Mouse (Mus musculus): Measurements from ENCODE around the gene Ctr9. TPM values are rescaled to one million over a fixed set of nuclear protein-coding genes. Genes with fewer than 3 reads are reported as not detected.
A peak's percentile ranks its signal among the peaks of the same experiment; 100 is the strongest.

Gene Ctr9
- 21.8 and 22.3 TPM in 2 replicates for polyA plus RNA-seq (2015; fragmentation: Nextera tagmentation; extraction: Ambion mirVana)

DNA sequence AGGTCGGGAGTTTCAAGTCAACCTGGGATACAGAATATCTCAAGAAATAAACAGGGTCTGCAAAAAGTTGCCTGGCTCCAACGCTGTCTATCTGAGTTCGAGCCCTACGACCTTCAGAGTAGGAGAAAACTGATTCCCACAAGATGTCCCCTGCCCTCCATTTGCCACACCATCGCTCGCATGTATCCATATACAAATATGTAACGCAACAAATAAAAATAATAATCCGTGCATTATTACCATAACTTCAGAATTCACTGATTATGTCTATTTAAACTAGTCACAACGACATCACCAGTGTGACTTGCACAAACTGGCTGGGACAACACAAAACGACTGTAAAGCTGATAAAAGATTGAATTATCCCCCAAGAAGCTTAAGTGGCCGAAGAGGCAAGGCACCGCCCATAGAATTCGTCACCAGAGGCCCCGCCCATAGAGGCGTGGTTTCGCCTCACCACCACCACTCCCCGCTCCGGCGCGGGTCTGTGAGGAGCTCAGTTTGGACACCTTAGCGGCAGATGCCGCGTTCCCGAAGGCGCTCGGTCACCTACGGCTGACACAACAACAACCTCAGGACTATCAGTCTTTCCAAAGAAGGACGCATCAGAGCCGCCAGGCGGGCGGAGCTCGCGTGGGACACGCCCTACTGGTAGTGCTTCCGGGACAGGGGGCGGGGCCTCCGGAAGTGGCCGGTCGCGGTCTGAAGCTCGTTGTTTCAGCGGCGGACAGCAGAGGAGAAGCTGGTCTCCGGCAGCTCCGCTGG, at the start of gene Ctr9:
Gene Ctr9, plus strand, starts transcription at position 671 of the 765 bp plus-strand sequence.
- H3K4me3 ChIP-seq (replicated peaks): peak within 1 kb of the TSS; percentile 80
- no peaks in the 10 kb centered on the region for H3K9me3 ChIP-seq (replicated peaks)
- 5% methylated on average over 45 of the region's 45 CpGs for WGBS (ENCODE audit: insufficient replicate concordance)
- H3K9ac ChIP-seq: peak within 1 kb of the TSS; percentile 77
- H3K27me3 ChIP-seq: no peaks in the 10 kb centered on the region
- peak within 1 kb of the TSS; percentile 79 for H3K4me2 ChIP-seq
- H3K4me1 ChIP-seq (replicated peaks): peaks cover 32% of the 10 kb centered on the region
- ATAC-seq (ENCODE audit: insufficient read depth): peak; percentile 91
- peaks cover 24% of the 10 kb centered on the region for H3K36me3 ChIP-seq (replicated peaks)
- H3K27ac ChIP-seq (replicated peaks): peak within 1 kb of the TSS; percentile 96

DNA sequence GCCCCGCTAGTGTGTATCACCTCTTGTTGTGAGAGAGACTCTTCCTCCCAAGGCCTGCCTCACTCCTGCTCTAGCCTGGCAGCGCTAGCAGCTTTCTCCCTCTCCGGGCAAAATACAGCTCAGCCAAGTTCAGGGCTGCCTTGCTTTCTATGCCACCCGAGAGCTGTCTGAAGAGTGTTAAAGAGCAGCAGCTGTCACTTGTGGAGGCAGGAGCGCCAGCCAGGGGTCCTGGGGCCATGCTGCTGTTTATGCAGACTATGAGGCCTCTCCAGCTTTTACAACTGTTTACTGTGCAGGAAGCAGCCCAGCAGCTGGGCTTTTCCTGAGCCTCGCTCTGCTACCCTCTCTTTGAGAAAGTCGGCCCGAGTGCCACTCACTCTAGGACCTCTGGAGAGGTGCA, 47.7 kb upstream of the Ctr9 start:
- Histone ChIP-seq H3K4me1 (replicated peaks) (peaks cover 48% of the 10 kb centered on the region), H3K4me2 (no peak overlapping the region), H3K36me3 (replicated peaks) (no peaks in the 10 kb centered on the region), H3K27ac (replicated peaks) (no peak overlapping the region), H3K4me3 (replicated peaks) (no peak overlapping the region), H3K9ac (no peak overlapping the region), H3K27me3 (no peaks in the 10 kb centered on the region), H3K9me3 (replicated peaks) (no peaks in the 10 kb centered on the region)
- 53% methylated on average over 8 of the region's 8 CpGs for WGBS (ENCODE audit: insufficient replicate concordance)
- no peak for ATAC-seq (ENCODE audit: insufficient read depth)

DNA sequence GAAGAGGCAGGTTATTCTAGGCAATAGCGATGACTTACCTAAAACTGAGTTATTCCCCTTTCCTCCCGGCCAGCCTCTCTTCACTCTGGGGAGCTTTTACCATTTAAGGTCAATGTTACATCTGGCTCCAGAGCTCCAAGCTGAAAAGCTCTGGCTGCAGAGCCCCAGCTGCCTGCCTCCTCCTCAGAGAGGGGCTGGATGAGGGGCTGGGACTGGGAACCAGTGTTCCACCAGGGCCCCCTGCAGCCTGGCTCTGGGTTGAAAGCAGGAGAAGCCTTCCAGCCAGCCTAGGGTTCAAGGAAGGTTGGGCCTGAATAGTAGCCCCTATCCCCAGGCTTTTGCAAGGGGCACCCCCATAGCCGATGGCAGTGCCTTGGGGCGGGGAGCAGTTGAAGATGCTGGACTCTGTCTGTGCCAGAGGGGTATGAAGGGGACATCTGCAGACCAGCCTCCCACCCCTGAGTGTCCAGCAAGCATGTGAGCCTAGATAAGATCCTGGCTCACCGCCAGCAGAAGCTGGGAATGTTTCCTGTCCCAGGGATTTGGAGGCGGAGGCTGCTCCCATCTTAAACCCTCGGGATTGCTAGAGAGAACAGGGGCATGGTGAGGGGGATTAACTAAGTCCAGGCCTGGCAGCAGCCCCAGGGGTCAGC, 46.6 kb upstream of the Ctr9 start, which contains the start of gene Mrvi1:
Gene Mrvi1, minus strand, starts transcription at position 409 of the 653 bp plus-strand sequence.
- Histone ChIP-seq H3K4me1 (replicated peaks) (peaks cover 38% of the 10 kb centered on the region), H3K36me3 (replicated peaks) (no peaks in the 10 kb centered on the region), H3K4me3 (replicated peaks) (no peak within 1 kb of the TSS), H3K9ac (no peak within 1 kb of the TSS), H3K9me3 (replicated peaks) (no peaks in the 10 kb centered on the region), H3K27ac (replicated peaks) (no peak within 1 kb of the TSS), H3K27me3 (no peaks in the 10 kb centered on the region), H3K4me2 (no peak within 1 kb of the TSS)
- 53% methylated on average over 7 of the region's 7 CpGs for WGBS (ENCODE audit: insufficient replicate concordance)
- peak; percentile 19; the same call in 1 of the 2 replicates for ATAC-seq (ENCODE audit: insufficient read depth)

DNA sequence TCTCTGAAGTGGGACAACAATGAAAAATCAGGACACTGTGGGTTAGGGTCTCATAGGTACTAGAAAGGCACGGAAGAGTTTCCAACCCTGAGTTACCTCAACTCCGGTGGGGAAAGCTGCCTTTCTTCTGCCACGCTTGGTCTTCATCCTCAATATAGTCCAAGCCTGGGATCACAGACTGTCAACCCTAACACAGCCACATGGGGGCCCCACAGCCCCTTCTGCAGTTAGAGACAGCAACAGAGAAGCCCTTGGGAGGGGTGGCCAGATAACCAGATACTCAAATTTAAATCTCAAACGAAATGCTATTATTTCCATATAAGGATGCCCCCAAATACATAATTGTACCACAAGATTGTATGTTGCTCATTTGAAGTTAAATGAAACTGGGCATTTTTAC, 46.0 kb upstream of the Ctr9 start:
- no peak overlapping the region for H3K4me3 ChIP-seq (replicated peaks)
- H3K27me3 ChIP-seq: no peaks in the 10 kb centered on the region
- ATAC-seq (ENCODE audit: insufficient read depth): peak; percentile 38; the same call in 1 of the 2 replicates
- H3K9ac ChIP-seq: no peak overlapping the region
- no peaks in the 10 kb centered on the region for H3K36me3 ChIP-seq (replicated peaks)
- 29% methylated on average over 4 of the region's 4 CpGs for WGBS (ENCODE audit: insufficient replicate concordance)
- no peak overlapping the region for H3K27ac ChIP-seq (replicated peaks)
- no peak overlapping the region for H3K4me2 ChIP-seq
- H3K9me3 ChIP-seq (replicated peaks): no peaks in the 10 kb centered on the region
- H3K4me1 ChIP-seq (replicated peaks): peaks cover 32% of the 10 kb centered on the region

DNA sequence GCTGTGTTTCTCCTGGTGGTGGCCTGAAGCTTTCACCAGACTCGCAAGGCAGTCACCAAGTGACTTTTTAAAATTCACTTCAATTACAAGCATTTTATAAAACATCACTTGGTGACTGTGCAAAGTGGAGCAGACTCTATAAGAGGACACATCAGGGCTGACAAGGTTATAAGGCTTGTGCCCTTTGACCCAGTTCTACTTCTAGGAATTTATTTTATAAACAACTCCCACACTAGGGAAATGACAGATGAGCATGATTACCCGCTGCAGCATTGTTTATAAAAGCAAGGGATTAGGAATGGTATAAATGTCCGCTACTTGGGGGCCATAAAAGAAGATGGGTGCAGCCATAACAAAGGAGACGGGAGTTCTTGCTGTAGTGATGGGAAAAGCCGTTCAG, 45.1 kb upstream of the Ctr9 start:
- Histone ChIP-seq H3K9ac (no peak overlapping the region), H3K9me3 (replicated peaks) (no peaks in the 10 kb centered on the region), H3K4me1 (replicated peaks) (peaks cover 24% of the 10 kb centered on the region), H3K36me3 (replicated peaks) (no peaks in the 10 kb centered on the region), H3K4me2 (no peak overlapping the region), H3K27me3 (no peaks in the 10 kb centered on the region), H3K4me3 (replicated peaks) (no peak overlapping the region), H3K27ac (replicated peaks) (no peak overlapping the region)
- no peak for ATAC-seq (ENCODE audit: insufficient read depth)
- 70% methylated on average over 5 of the region's 5 CpGs for WGBS (ENCODE audit: insufficient replicate concordance)

DNA sequence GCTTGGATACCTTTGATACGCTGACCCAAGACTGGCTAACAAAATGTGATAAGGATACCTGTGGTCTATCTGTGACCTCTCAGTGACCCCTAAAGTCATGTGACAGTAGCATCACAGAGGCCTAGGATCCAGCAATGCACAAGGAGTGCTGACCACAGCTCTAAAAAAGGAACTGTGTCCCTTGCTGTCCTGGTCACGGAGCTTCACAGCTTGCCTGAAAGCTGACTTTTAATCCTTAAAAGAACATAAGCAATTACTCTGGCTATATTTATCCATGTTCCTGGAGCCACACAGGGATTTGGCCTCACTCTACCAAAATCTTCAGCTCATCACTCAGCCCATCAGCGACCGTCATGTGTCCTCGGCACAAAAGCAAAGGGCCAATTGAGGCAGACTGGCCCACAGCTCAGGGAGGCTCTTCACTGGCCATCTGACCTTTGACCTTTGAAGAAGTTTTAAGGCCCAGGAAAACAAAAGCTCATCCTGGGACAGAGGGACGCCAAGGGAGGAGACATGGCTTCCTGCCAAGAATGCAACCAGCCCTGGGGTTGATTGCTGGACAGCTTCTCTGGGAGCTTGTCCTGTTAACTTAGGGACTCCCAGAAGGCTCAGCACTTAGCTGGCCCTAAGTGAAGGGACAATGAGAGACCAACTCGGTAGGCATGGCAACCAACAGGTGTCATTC, 43.0 kb upstream of the Ctr9 start:
- ATAC-seq (ENCODE audit: insufficient read depth): no peak
- WGBS (ENCODE audit: insufficient replicate concordance): 70% methylated on average over 7 of the region's 7 CpGs

DNA sequence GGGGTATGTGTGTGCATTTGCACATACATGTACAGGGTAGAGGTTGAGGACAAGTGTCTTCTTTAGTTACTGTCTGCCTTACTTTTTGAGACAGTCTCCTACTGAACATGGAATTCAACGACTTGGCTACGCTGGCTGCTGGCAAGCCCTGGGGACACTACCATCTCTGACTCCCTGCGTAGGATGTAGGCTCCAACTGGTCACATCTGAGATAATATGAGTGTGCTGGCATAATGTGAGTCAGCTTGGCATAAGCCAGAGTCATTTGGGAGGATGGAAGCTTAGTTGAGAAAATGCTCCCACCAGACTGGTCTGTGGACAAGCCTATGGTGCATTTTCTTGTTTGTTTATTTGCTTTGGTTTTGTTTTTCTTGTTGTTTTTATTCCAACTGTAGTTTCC, 40.7 kb upstream of the Ctr9 start:
- no peak overlapping the region for H3K9ac ChIP-seq
- no peak overlapping the region for H3K27ac ChIP-seq (replicated peaks)
- H3K4me2 ChIP-seq: no peak overlapping the region
- H3K36me3 ChIP-seq (replicated peaks): no peaks in the 10 kb centered on the region
- H3K4me3 ChIP-seq (replicated peaks): no peak overlapping the region
- no peak for ATAC-seq (ENCODE audit: insufficient read depth)
- no peaks in the 10 kb centered on the region for H3K9me3 ChIP-seq (replicated peaks)
- peaks cover 21% of the 10 kb centered on the region for H3K4me1 ChIP-seq (replicated peaks)
- WGBS (ENCODE audit: insufficient replicate concordance): 80% methylated on average over 3 of the region's 3 CpGs
- H3K27me3 ChIP-seq: no peaks in the 10 kb centered on the region

More for the DNA sequence above, 43.0 kb upstream of the Ctr9 start:
- Histone ChIP-seq H3K9ac (no peak overlapping the region), H3K36me3 (replicated peaks) (no peaks in the 10 kb centered on the region), H3K4me1 (replicated peaks) (peaks cover 23% of the 10 kb centered on the region), H3K27me3 (no peaks in the 10 kb centered on the region), H3K4me2 (no peak overlapping the region), H3K4me3 (replicated peaks) (no peak overlapping the region), H3K9me3 (replicated peaks) (no peaks in the 10 kb centered on the region), H3K27ac (replicated peaks) (no peak overlapping the region)

DNA sequence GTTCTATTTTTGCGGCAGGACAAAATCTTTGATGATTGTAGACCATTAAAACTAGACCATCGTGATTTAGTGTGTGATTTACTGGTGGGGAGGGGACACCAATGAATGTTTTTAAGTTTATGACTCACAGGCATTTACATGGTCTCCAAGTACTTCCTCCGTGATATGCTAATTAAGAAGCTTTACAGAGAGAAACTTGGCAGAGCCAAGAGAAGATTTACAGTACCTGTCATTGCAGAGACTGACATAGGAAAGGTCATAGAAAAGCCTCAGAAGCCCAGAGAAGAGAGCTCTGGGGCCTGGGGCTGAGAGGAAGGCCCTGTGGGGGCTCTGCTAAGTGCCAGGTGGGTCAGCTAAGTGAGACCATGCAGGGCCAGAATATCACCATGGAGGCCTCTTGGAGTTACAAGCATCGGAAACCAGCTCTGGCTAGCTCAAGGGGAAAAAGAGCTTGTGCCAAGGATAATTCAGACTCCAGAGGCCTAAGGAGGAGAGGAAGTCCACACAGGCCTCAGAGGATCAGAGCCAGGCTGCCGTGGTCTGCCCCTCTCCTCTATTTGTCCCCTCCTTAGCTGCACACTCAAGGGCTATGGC, 39.4 kb upstream of the Ctr9 start:
- H3K27me3 ChIP-seq: no peaks in the 10 kb centered on the region
- ATAC-seq (ENCODE audit: insufficient read depth): no peak
- no peak overlapping the region for H3K4me2 ChIP-seq
- no peaks in the 10 kb centered on the region for H3K9me3 ChIP-seq (replicated peaks)
- H3K27ac ChIP-seq (replicated peaks): no peak overlapping the region
- no peaks in the 10 kb centered on the region for H3K36me3 ChIP-seq (replicated peaks)
- WGBS (ENCODE audit: insufficient replicate concordance): 53% methylated on average over 5 of the region's 5 CpGs
- H3K9ac ChIP-seq: no peak overlapping the region
- H3K4me3 ChIP-seq (replicated peaks): no peak overlapping the region
- peaks cover 21% of the 10 kb centered on the region for H3K4me1 ChIP-seq (replicated peaks)

DNA sequence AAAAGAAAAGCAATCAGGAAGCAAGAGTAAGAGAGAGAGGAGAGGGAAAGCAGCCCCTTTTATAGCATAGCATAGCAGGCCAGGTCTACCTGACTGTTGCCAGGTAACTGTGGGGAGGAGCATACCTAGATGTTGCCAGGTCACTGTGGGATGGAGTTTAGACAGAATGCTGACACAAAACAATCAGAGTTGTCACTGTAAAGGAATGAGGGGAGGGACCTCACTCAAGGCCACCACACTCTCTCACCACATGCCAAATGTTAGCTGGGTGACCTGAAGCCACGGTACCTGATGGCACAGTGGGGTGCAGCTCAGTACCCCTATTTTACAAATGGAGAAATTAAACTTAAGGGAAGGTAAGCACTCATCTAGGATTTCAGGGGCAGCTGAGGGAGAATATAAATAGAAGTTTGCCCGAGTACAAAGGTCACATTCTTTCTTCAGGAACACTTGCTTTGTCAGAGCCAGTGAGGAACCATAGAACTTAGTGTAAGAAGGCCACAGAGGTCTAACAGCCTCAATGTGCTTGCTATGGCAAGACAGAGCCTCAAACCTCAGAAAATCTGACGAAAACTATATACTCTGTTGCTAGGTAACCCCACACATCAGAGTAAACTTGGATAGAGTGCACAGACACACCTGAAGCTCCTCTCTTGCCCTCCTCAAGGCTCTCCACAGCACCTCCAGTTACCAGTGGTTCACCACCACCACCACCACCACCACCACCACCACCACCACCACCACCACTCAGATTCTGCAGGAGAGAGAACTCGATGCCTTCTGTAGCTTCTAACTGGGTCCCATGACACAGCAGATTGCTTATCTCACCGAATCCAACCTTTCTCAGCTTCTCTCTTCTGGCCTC, 38.2 kb upstream of the Ctr9 start:
- H3K9ac ChIP-seq: no peak overlapping the region
- no peak overlapping the region for H3K27ac ChIP-seq (replicated peaks)
- H3K27me3 ChIP-seq: no peaks in the 10 kb centered on the region
- WGBS (ENCODE audit: insufficient replicate concordance): 29% methylated on average over 5 of the region's 5 CpGs
- no peak for ATAC-seq (ENCODE audit: insufficient read depth)
- no peaks in the 10 kb centered on the region for H3K9me3 ChIP-seq (replicated peaks)
- no peak overlapping the region for H3K4me3 ChIP-seq (replicated peaks)
- peaks cover 20% of the 10 kb centered on the region for H3K4me1 ChIP-seq (replicated peaks)
- H3K4me2 ChIP-seq: no peak overlapping the region
- no peaks in the 10 kb centered on the region for H3K36me3 ChIP-seq (replicated peaks)

DNA sequence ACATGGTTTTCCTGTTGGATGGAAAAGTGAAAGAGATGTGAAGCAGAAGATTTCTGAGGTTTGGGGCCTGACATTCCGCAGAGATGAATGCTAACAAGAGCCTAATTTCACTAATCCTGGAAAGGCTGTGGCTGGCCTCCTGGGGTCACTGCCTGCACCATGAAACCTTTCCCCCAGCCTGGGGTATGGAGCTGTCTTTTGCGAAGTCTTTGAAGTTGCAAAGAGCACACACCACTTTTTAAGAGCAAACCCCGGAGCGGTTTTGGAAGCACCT, 37.6 kb upstream of the Ctr9 start:
- Histone ChIP-seq H3K27me3 (no peaks in the 10 kb centered on the region), H3K9ac (no peak overlapping the region), H3K4me1 (replicated peaks) (peaks cover 15% of the 10 kb centered on the region), H3K4me3 (replicated peaks) (no peak overlapping the region), H3K4me2 (no peak overlapping the region), H3K27ac (replicated peaks) (no peak overlapping the region), H3K9me3 (replicated peaks) (no peaks in the 10 kb centered on the region), H3K36me3 (replicated peaks) (no peaks in the 10 kb centered on the region)
- WGBS (ENCODE audit: insufficient replicate concordance): 54% methylated on average over 4 of the region's 4 CpGs
- ATAC-seq (ENCODE audit: insufficient read depth): no peak

Measured in liver, embryonic 15.5 days (tissue).